Mouse (Mus musculus): ENCODE measurements around the gene Acsm2. TPM values are rescaled to one million over a fixed set of nuclear protein-coding genes. Genes with fewer than 3 reads are reported as not detected.
"Not testable (repeated sequence)": the region's sequence is repeated elsewhere in the genome, so short reads cannot be mapped to it uniquely, and the experiment has no call there.

The Acsm2 gene
- total RNA-seq, 2 experiments from 2014 or later = not detected

GRCm38 (mm10) chr7:119562476-119562875, 8.3 kb downstream of the Acsm2 start:
- DNase-seq = not testable (repeated sequence)

- DNase-seq = no peak
These were observed 40.5 kb downstream of the Acsm2 start for GRCm38 (mm10) chr7:119594530-119595107.

GRCm38 (mm10) chr7:119595306-119595705, 41.2 kb downstream of the Acsm2 start:
- DNase-seq = no peak

GRCm38 (mm10) chr7:119596536-119596935, 42.4 kb downstream of the Acsm2 start:
- DNase-seq = no peak

DNA sequence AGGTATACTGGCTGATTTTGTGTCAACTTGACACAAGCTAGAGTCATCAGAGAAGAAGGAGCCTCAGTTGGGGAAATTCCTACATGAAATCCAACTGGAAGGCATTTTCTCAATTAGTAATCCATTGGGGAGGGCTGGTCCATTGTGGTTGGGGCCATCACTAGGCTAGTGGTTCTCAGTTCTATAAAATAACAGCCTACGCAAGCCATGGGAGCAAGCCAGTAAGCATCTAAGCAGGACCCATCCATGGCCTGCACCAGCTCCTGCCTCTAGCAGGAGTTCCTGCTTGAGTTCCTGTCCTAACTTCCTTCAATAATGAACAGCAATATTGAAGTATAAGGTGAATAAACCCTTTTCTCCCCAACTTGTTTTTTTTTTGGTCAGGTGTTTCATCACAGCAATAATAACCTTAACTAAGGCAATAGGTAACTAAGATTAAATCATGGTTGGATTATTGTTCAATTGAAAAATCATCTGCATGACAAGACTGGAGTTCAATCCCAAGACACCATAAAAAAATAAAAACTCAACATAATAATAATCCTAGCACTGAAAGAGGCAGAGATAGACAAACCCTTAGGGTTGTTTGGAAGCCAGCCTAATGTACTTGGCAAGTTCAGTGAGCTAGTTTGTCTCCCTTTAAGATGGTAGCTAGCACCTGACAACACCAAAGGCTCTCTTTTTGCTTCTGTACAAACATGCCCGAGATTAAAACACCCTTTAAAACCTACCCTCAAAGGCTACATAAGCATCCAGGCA, 47.2 kb downstream of the Acsm2 start:
- DNase-seq = no peak

- no peak for DNase-seq
These were observed 47.8 kb downstream of the Acsm2 start for GRCm38 (mm10) chr7:119601954-119602317.

DNA sequence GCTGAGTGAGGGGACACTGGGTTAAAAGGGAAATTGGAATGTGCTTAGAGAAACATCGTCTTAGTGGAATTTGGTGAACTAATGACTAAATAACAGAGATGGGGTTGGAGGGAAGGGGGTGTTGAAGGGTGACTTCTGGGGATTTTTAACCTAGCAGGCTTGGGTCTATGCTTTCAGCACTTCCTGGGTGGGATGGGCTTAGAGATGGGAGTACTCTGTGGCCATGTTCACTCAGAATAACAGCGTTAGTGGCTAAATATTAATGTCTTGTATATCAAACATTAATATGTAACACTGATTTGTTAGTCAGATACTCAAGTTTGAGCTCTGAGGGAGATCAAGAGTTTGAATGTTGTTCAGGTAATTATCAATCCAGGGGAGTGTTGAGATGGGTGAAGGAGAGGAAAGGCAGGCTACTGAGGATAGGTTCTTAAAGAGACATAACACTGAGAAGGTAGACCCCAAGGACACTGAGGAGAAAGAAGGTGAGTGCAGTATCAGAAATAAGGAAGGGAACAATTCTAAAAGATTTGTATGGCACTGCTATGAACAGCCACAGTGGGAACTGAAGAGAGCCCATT, 50.9 kb downstream of the Acsm2 start:
- no peak for DNase-seq

DNA sequence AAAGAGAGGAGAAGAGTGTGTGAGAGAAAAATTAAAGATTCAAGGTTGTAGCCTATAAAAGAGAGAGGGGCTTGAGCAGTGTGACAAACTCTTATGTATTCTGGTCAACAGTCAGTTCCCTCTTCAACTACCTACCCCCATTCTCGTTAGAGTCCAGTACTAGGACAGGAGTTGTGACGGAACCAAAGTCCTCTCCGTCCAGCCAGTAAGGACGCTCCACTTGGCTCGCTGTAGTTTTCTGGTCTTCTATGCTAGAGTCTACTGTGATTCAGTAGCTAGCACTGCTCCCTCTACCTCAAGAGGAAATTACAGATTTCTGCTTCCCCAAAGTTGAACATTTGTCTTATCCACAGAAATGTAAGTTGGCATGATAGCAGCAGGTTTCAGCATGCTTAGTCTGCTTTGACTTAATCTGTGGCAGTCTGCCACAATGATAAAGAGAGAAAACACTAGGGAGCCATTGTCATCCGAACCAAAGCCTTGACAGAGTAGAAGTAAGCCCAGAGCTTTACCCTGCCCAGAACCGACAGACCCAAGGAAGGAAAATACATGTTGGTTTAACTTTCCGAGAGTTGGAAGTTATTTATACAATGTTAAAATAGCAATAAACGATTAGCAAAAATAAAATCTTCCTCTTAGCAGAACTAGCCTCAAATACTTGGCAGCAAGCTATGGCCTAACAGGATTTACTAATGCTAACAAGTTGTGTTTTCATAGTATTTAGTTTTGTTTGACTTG, 52.0 kb downstream of the Acsm2 start:
- DNase-seq = no peak

GRCm38 (mm10) chr7:119606664-119607076, 52.5 kb downstream of the Acsm2 start, which contains the start of gene Acsm1:
Gene Acsm1, plus strand, starts transcription at chr7:119607026.
- DNase-seq = no peak

DNA sequence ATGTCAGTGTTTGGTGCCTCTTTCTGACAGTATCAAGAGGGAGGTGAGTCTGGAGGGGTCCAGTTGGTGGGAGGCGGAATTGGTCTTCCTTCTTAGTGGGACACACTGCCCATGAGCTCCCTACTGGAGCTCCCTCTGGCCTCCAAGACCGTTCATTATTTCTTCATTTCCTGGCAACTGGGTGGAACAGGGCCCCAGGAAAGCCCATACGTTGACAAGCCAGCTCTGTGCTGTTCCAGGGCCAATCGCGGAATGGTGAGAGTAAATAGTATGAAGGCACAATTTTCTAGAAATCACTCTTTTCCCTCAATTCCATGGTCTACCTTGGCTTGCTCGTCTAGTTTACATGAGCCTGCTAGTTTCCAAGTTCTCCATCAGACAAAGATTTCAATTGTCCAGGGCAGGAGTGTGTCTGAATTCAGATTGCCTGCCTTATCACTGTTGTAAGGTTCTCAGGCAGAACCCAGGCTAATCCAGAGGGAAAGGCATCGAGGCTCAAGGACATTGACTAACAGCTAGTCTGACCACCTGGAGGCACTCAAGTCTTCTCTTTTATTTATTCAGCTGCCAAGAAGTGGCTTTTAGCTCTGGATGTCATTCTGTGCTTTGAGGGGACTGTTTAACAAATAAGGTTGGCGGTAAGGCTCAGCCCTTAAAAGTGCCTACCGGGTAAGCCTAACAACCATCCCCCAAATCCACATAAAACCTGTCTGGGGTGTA, 53.8 kb downstream of the Acsm2 start:
- no peak for DNase-seq

DNA sequence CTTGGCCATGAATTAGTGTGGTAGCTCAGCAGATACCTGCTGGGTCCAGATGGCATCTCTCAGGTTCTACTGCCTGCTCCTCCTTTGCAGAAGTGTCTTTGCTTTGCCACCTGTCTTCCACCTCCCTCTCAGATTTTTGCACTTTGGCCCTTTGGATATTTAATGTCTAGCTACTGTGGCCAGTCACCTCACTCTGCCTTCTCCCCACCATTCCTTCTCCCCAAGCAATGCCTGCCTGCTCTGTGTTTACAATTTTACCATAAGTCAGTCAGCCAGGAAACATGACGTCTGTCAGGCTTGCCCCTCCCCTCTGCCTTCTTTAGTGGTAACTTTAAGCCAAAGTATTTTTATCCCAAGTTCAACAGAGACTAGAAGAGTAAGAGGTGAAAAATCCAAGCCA, 62.4 kb downstream of the Acsm2 start:
- DNase-seq = no peak

- DNase-seq = no peak
These were observed 63.5 kb downstream of the Acsm2 start for GRCm38 (mm10) chr7:119617593-119617992.

DNA sequence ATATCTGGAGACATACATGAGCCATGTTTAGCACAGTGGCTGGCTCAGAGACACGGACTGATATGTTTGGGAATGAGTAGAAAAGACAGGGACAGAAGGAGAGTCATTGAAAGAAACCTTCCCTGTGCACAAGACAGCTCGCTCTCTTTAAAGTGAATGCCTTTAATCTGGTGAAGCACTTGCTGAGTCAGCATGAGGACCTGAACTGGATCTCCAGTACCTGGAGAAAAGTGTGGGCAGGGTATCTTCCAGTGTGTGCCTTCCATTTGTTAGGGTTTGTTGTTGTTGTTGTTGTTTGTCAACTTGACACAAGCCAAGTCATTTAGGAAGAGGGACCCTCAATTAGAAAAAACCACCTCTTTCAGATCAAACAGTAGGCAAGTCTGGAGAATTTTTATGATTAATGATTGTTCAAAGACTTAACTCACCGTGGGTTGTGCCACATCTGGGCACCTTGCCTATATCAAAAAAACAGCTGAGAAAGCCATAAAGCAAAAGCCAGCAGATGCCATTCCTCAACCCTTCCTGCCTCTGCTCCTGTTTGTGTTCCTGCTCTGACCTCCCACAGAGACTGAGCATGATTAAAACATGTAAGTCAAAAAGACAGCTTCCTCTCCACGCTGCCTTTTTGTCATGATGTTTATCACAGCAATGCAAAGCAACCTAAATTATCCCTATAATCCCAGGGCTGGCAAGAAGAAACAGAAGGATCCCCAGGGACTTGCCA, 64.2 kb downstream of the Acsm2 start:
- no peak for DNase-seq

DNA sequence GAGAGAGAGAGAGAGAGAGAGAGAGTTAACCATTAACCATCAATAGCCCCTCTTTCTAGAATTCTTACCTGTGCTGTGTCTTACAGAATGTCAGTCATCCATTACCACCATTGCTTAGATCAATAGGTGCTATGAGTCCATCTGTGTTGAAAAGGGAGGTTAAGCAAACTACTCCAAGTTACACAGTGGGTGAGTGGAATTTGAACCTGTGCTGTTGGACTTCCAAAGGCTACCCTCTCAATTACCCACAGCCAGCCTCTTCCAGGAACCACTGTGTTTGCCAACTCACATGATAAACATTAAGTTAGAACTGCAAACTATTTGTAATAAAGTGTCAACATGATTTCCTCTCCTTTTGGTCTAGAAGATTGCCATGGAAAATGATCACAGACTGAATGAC, 66.0 kb downstream of the Acsm2 start:
- DNase-seq = no peak

- DNase-seq = no peak
These were observed 84.6 kb downstream of the Acsm2 start for GRCm38 (mm10) chr7:119638773-119639172.

DNA sequence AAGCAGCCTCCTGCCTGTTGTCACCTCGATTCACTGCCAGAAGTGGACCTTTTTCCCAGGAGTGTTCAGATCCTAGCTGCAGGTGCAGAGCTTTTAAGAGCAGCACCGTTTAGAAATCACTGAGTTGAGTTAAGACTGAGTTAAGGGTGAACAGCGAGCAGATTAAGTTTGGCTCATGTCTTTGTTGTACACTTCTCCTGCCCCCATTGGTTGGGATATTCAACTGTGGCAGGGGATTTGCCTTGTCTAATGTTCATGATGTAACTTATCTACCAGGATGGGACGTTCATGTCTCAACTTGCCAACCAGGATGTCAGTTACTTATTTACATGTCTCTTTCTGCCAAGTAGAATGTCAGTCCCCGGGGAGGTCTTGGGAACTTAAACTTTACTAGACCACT, 88.2 kb downstream of the Acsm2 start:
- DNase-seq = no peak

Other genes starting within 250 kb of the Acsm2 start
- not detected for gene Gp2, start 95.1 kb upstream of the Acsm2 start, total RNA-seq (2021)
- gene Umod, start 75.1 kb upstream of the Acsm2 start, total RNA-seq (2021) = not detected
- gene Acsm5, start 34.9 kb upstream of the Acsm2 start, total RNA-seq (2021) = under 1 TPM; 0.22 to 0.25 TPM
- not detected for gene Pdilt, start 30.9 kb upstream of the Acsm2 start, total RNA-seq (2021)
- gene Acsm1, start 52.7 kb downstream of the Acsm2 start, total RNA-seq (2021) = not detected
- gene Acsm4, start 135.7 kb downstream of the Acsm2 start, total RNA-seq (2021) = not detected
- 10 to 100 TPM; 45.4 to 48.2 TPM for gene Thumpd1, start 166.5 kb downstream of the Acsm2 start, total RNA-seq (2021)
- gene Acsm3, start 206.6 kb downstream of the Acsm2 start, total RNA-seq (2021) = not detected
- 1 to 10 TPM; 1.9 to 2.8 TPM for gene Rexo5, start 239.7 kb downstream of the Acsm2 start, total RNA-seq (2021)
- gene Eri2, start 239.7 kb downstream of the Acsm2 start, total RNA-seq (2021) = 1 to 10 TPM; 7.7 to 8.1 TPM